Mouse (Mus musculus) thymus, adult 2 months (tissue): ENCODE measurements around the gene Fam19a1. TPM values are rescaled to one million over a fixed set of nuclear protein-coding genes. Genes with fewer than 3 reads are reported as not detected.

Source experiments
- DNase-seq: peaks from one replicate; pipeline ENCODE4 v3.0.0; 2021
- H3K27ac ChIP-seq: fragments of 200-500 bp; 2 replicates; pipeline ENCODE4 v1.5.1; 2012; ENCODE audit warnings: low read length, control low read depth; ENCODE audit not compliant: control insufficient read depth, insufficient read depth
- H3K27me3 ChIP-seq: fragments of 200-500 bp; 2 replicates; pipeline ENCODE4 v1.6.1; 2012; ENCODE audit warnings: mild to moderate bottlenecking, low read length, moderate library complexity, mixed read lengths; ENCODE audit not compliant: control insufficient read depth, insufficient read depth
- H3K36me3 ChIP-seq: fragments of 200-500 bp; 2 replicates; pipeline ENCODE4 v1.6.1; 2012; ENCODE audit warnings: mild to moderate bottlenecking, low read length, moderate library complexity; ENCODE audit not compliant: control insufficient read depth, insufficient read depth
- H3K4me1 ChIP-seq: fragments of 200-500 bp; replicated peaks from 2 replicates; pipeline ENCODE4 v1.6.1; 2012; ENCODE audit warnings: low read length; ENCODE audit not compliant: control insufficient read depth, insufficient read depth
- H3K4me3 ChIP-seq: fragments of 200-500 bp; 2 replicates; pipeline ENCODE4 v1.5.1; 2012; ENCODE audit warnings: mild to moderate bottlenecking, low read length, control low read depth, moderate library complexity; ENCODE audit not compliant: control insufficient read depth, insufficient read depth
- CTCF ChIP-seq: fragments of 200-500 bp; IDR thresholded peaks from 2 replicates; pipeline ENCODE4 v1.5.1; 2012; ENCODE audit warnings: mild to moderate bottlenecking, control low read depth, low read length, moderate library complexity, borderline replicate concordance; ENCODE audit not compliant: control insufficient read depth, poor library complexity, insufficient read depth; ENCODE audit errors: extremely low read depth
- POLR2A ChIP-seq: fragments of 200-500 bp; IDR thresholded peaks from 2 replicates; pipeline ENCODE4 v1.6.1; 2012; ENCODE audit warnings: mild to moderate bottlenecking, low read length, control low read depth, moderate library complexity; ENCODE audit not compliant: control insufficient read depth, poor library complexity, insufficient read depth; ENCODE audit errors: extremely low read depth
- WGBS: fragments of 180-500 bp; shearing (Covaris S2); methylation state at CpG from one replicate; pipeline ENCODE4 v1.1.7; 2018; 5-methylcytosine and 5-hydroxymethylcytosine counted together
- polyA plus RNA-seq: library from polyadenylated mRNA; depleted of rRNA; stranded (reverse); fragments of >200 nt; gene quantifications from 2 replicates; pipeline ENCODE4 v1.2.3, GENCODE M21; 2012

Gene Fam19a1
- polyA plus RNA-seq, 1 experiment, result 0.05 TPM

GRCm38 (mm10) chr6:96244320-96244719 lies 131.4 kb downstream of the Fam19a1 start:
- H3K27ac ChIP-seq, result no peak overlapping the region
- no peaks in the 10 kb centered on the region for H3K4me1 ChIP-seq
- no peaks in the 10 kb centered on the region for H3K36me3 ChIP-seq
- no peak for DNase-seq
- H3K27me3 ChIP-seq, result no peaks in the 10 kb centered on the region
- WGBS, result 81% methylated on average over 3 of the region's 3 CpGs
- no peak for TF ChIP-seq POLR2A
- TF ChIP-seq CTCF, result no peak
- no peak overlapping the region for H3K4me3 ChIP-seq

GRCm38 (mm10) chr6:96252001-96252400 lies 139.0 kb downstream of the Fam19a1 start:
- no peaks in the 10 kb centered on the region for H3K27me3 ChIP-seq
- no peak overlapping the region for H3K4me3 ChIP-seq
- WGBS, result 97% methylated on average over 3 of the region's 3 CpGs

GRCm38 (mm10) chr6:96254815-96255214 lies 141.9 kb downstream of the Fam19a1 start:
- TF ChIP-seq CTCF (no peak), POLR2A (no peak)
- Histone ChIP-seq H3K4me3 (no peak overlapping the region), H3K36me3 (no peaks in the 10 kb centered on the region), H3K27ac (no peak overlapping the region), H3K27me3 (no peaks in the 10 kb centered on the region), H3K4me1 (no peaks in the 10 kb centered on the region)
- DNase-seq, result no peak
- 83% methylated on average over 2 of the region's 2 CpGs for WGBS

More at GRCm38 (mm10) chr6:96252001-96252400, 139.0 kb downstream of the Fam19a1 start:
- no peak for DNase-seq
- TF ChIP-seq POLR2A, result no peak
- no peak for TF ChIP-seq CTCF
- Histone ChIP-seq H3K27ac (no peak overlapping the region), H3K36me3 (no peaks in the 10 kb centered on the region), H3K4me1 (no peaks in the 10 kb centered on the region)

GRCm38 (mm10) chr6:96258651-96259050 lies 145.7 kb downstream of the Fam19a1 start:
- 92% methylated on average over 3 of the region's 3 CpGs for WGBS
- Histone ChIP-seq H3K4me1 (no peaks in the 10 kb centered on the region), H3K36me3 (no peaks in the 10 kb centered on the region), H3K4me3 (no peak overlapping the region), H3K27me3 (no peaks in the 10 kb centered on the region), H3K27ac (no peak overlapping the region)
- TF ChIP-seq CTCF, result no peak
- TF ChIP-seq POLR2A, result no peak
- no peak for DNase-seq

- WGBS, result 63% methylated on average over 4 of the region's 4 CpGs
- TF ChIP-seq POLR2A (no peak), CTCF (no peak)
- H3K36me3 ChIP-seq, result no peaks in the 10 kb centered on the region
- no peak for DNase-seq
- H3K4me3 ChIP-seq, result no peak overlapping the region
- H3K27ac ChIP-seq, result no peak overlapping the region
- H3K4me1 ChIP-seq, result no peaks in the 10 kb centered on the region
- H3K27me3 ChIP-seq, result no peaks in the 10 kb centered on the region
Measured at GRCm38 (mm10) chr6:96266456-96266855, 153.5 kb downstream of the Fam19a1 start.

- Histone ChIP-seq H3K4me1 (no peaks in the 10 kb centered on the region), H3K27me3 (no peaks in the 10 kb centered on the region), H3K36me3 (no peaks in the 10 kb centered on the region), H3K4me3 (no peak overlapping the region), H3K27ac (no peak overlapping the region)
- TF ChIP-seq POLR2A, result no peak
- no peak for TF ChIP-seq CTCF
- no peak for DNase-seq
Measured at GRCm38 (mm10) chr6:96268788-96269187, 155.8 kb downstream of the Fam19a1 start.

GRCm38 (mm10) chr6:96270436-96270835 lies 157.5 kb downstream of the Fam19a1 start:
- H3K27me3 ChIP-seq, result no peaks in the 10 kb centered on the region
- H3K27ac ChIP-seq, result no peak overlapping the region
- no peaks in the 10 kb centered on the region for H3K4me1 ChIP-seq
- 95% methylated on average over 5 of the region's 5 CpGs for WGBS
- H3K36me3 ChIP-seq, result no peaks in the 10 kb centered on the region
- no peak overlapping the region for H3K4me3 ChIP-seq
- TF ChIP-seq CTCF, result no peak
- no peak for TF ChIP-seq POLR2A
- no peak for DNase-seq
